Mouse (Mus musculus): ENCODE results near the gene Nfib.

The Nfib gene

GRCm38 (mm10) chr4:82686037-82686436, 19.5 kb downstream of the Nfib start:
- no peak for DNase-seq

- no peak for DNase-seq
These were observed 21.3 kb downstream of the Nfib start for GRCm38 (mm10) chr4:82684088-82684715.

GRCm38 (mm10) chr4:82683583-82683982, 22.0 kb downstream of the Nfib start:
- DNase-seq: no peak

- no peak for DNase-seq
These were observed 29.4 kb downstream of the Nfib start for GRCm38 (mm10) chr4:82676104-82676503.

GRCm38 (mm10) chr4:82667271-82667872, 38.2 kb downstream of the Nfib start:
- no peak for DNase-seq

- no peak for DNase-seq
These were observed 41.1 kb downstream of the Nfib start for GRCm38 (mm10) chr4:82664436-82664835.

GRCm38 (mm10) chr4:82663749-82664381, 41.7 kb downstream of the Nfib start:
- DNase-seq: no peak

GRCm38 (mm10) chr4:82662626-82663025, 42.9 kb downstream of the Nfib start:
- DNase-seq: no peak

GRCm38 (mm10) chr4:82662222-82662621, 43.3 kb downstream of the Nfib start:
- DNase-seq: no peak

GRCm38 (mm10) chr4:82661215-82661614, 44.3 kb downstream of the Nfib start:
- DNase-seq: no peak

- DNase-seq: no peak
These were observed 59.9 kb downstream of the Nfib start for GRCm38 (mm10) chr4:82645679-82646078.

- no peak for DNase-seq
These were observed 60.8 kb downstream of the Nfib start for GRCm38 (mm10) chr4:82644797-82645196.

- DNase-seq: no peak
These were observed 61.8 kb downstream of the Nfib start for GRCm38 (mm10) chr4:82643734-82644085.

- peak; percentile 41 for DNase-seq
These were observed 62.4 kb downstream of the Nfib start for GRCm38 (mm10) chr4:82643022-82643733.

GRCm38 (mm10) chr4:82641066-82641680, 64.4 kb downstream of the Nfib start:
- DNase-seq: no peak

GRCm38 (mm10) chr4:82638251-82638650, 67.3 kb downstream of the Nfib start:
- no peak for DNase-seq

GRCm38 (mm10) chr4:82637633-82638032, 67.9 kb downstream of the Nfib start:
- DNase-seq: no peak

- no peak for DNase-seq
These were observed 68.9 kb downstream of the Nfib start for GRCm38 (mm10) chr4:82636658-82637057.

- no peak for DNase-seq
These were observed 69.7 kb downstream of the Nfib start for GRCm38 (mm10) chr4:82635881-82636280.

- no peak for DNase-seq
These were observed 70.4 kb downstream of the Nfib start for GRCm38 (mm10) chr4:82635118-82635517.

GRCm38 (mm10) chr4:82634365-82634764, 71.2 kb downstream of the Nfib start:
- DNase-seq: no peak

- DNase-seq: no peak
These were observed 81.1 kb downstream of the Nfib start for GRCm38 (mm10) chr4:82624285-82625045.

GRCm38 (mm10) chr4:82623835-82624234, 81.7 kb downstream of the Nfib start:
- DNase-seq: no peak
